Mouse (Mus musculus): ENCODE results near the gene Kif3c. TPM values are rescaled to one million over a fixed set of nuclear protein-coding genes. Genes with fewer than 3 reads are reported as not detected.
A peak's percentile ranks its signal among the peaks of the same experiment; 100 is the strongest.

Gene Kif3c
- polyA plus RNA-seq, 2 experiments, result 10.4 to 15.7 TPM

- Histone ChIP-seq H3K9me3 (ENCODE audit: control insufficient read depth, low read length) (no peaks in the 10 kb centered on the region), H3K4me1 (ENCODE audit: control insufficient read depth, insufficient read depth, low read length) (no peaks in the 10 kb centered on the region), H3K27me3 (ENCODE audit: control insufficient read depth, insufficient read depth, low read length) (no peaks in the 10 kb centered on the region), H3K36me3 (ENCODE audit: control insufficient read depth, insufficient read depth, low read length) (no peaks in the 10 kb centered on the region), H3K27ac (replicated peaks; ENCODE audit: low read depth, low read length) (no peak overlapping the region), H3K4me3 (replicated peaks; ENCODE audit: low read length) (no peak overlapping the region), H3K4me2 (replicated peaks; ENCODE audit: low read depth, low read length, severe bottlenecking) (no peak overlapping the region), H3K9ac (ENCODE audit: low read depth, low read length, severe bottlenecking) (no peak overlapping the region)
- WGBS, result 89% methylated on average over 3 of the region's 3 CpGs
- no peak for TF ChIP-seq POLR2A (IDR thresholded peaks at IDR 0.05; ENCODE audit: borderline replicate concordance, extremely low read depth, insufficient read depth, insufficient read length)
- no peak for ATAC-seq (ENCODE audit: low FRiP score, low read depth)
- DNase-seq (ENCODE audit: low spot score), result no peak
Measured at GRCm38 (mm10) chr12:3349387-3349786, 15.5 kb upstream of the Kif3c start.

DNA sequence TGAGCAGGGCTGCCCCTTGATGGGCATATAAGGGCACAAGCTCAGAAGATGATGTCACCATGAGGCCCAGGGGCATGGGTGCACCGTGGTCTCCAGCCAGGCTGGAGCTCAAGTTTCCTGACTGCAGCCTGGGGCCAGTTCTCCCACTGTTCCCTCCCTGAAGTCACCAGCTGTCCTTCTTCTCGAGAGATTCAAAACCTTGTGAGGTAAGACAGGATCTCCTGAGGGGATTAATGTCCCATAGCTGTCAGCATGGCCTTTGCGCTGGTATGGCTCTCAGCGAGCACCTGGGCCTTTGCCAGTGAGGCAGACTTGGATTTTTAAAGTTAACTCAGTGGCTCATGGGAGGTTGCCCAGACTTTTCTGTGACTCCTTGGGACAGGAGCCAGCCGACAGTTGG is 14.8 kb upstream of the Kif3c start:
- Histone ChIP-seq H3K36me3 (ENCODE audit: control insufficient read depth, insufficient read depth, low read length) (no peaks in the 10 kb centered on the region), H3K4me1 (ENCODE audit: control insufficient read depth, insufficient read depth, low read length) (no peaks in the 10 kb centered on the region), H3K27ac (replicated peaks; ENCODE audit: low read depth, low read length) (no peak overlapping the region), H3K27me3 (ENCODE audit: control insufficient read depth, insufficient read depth, low read length) (no peaks in the 10 kb centered on the region), H3K4me3 (replicated peaks; ENCODE audit: low read length) (no peak overlapping the region), H3K4me2 (replicated peaks; ENCODE audit: low read depth, low read length, severe bottlenecking) (no peak overlapping the region), H3K9me3 (ENCODE audit: control insufficient read depth, low read length) (no peaks in the 10 kb centered on the region), H3K9ac (ENCODE audit: low read depth, low read length, severe bottlenecking) (no peak overlapping the region)
- ATAC-seq (ENCODE audit: low FRiP score, low read depth) (no peak), DNase-seq (ENCODE audit: low spot score) (no peak)
- 62% methylated on average over 5 of the region's 5 CpGs for WGBS
- no peak for TF ChIP-seq POLR2A (IDR thresholded peaks at IDR 0.05; ENCODE audit: borderline replicate concordance, extremely low read depth, insufficient read depth, insufficient read length)

DNA sequence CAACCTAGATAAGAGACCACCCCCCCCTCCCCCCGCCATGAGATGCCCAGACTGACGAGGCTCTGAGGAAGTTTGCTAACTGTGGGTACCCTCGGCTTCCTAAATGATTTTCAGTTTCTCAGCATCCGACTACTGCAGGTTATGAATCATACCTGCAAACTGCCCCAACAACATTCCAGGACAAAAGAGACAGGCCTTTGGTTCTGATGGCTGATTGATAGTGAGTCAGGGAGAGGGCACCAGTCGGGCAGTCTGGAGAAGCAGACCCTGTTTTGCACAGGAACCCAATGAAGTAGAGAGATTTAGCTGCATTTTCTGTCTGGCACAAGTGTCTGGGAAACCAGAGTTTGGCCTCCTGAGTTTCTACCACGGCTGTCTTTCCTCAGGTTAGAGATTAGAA is 12.7 kb upstream of the Kif3c start:
- no peaks in the 10 kb centered on the region for H3K36me3 ChIP-seq (ENCODE audit: control insufficient read depth, insufficient read depth, low read length)
- ATAC-seq (ENCODE audit: low FRiP score, low read depth), result no peak
- H3K27me3 ChIP-seq (ENCODE audit: control insufficient read depth, insufficient read depth, low read length), result no peaks in the 10 kb centered on the region
- H3K27ac ChIP-seq (replicated peaks; ENCODE audit: low read depth, low read length), result no peak overlapping the region
- H3K9ac ChIP-seq (ENCODE audit: low read depth, low read length, severe bottlenecking), result no peak overlapping the region
- 71% methylated on average over 6 of the region's 6 CpGs for WGBS
- H3K4me3 ChIP-seq (replicated peaks; ENCODE audit: low read length), result no peak overlapping the region
- no peaks in the 10 kb centered on the region for H3K4me1 ChIP-seq (ENCODE audit: control insufficient read depth, insufficient read depth, low read length)
- TF ChIP-seq POLR2A (IDR thresholded peaks at IDR 0.05; ENCODE audit: borderline replicate concordance, extremely low read depth, insufficient read depth, insufficient read length), result no peak
- no peak overlapping the region for H3K4me2 ChIP-seq (replicated peaks; ENCODE audit: low read depth, low read length, severe bottlenecking)
- no peaks in the 10 kb centered on the region for H3K9me3 ChIP-seq (ENCODE audit: control insufficient read depth, low read length)
- no peak for DNase-seq (ENCODE audit: low spot score)

- no peaks in the 10 kb centered on the region for H3K4me1 ChIP-seq (ENCODE audit: control insufficient read depth, insufficient read depth, low read length)
- H3K27ac ChIP-seq (replicated peaks; ENCODE audit: low read depth, low read length), result no peak overlapping the region
- no peaks in the 10 kb centered on the region for H3K27me3 ChIP-seq (ENCODE audit: control insufficient read depth, insufficient read depth, low read length)
- ATAC-seq (ENCODE audit: low FRiP score, low read depth) (no peak), DNase-seq (ENCODE audit: low spot score) (no peak)
- H3K9ac ChIP-seq (ENCODE audit: low read depth, low read length, severe bottlenecking), result no peak overlapping the region
- H3K4me3 ChIP-seq (replicated peaks; ENCODE audit: low read length), result no peak overlapping the region
- H3K36me3 ChIP-seq (ENCODE audit: control insufficient read depth, insufficient read depth, low read length), result no peaks in the 10 kb centered on the region
- TF ChIP-seq POLR2A (IDR thresholded peaks at IDR 0.05; ENCODE audit: borderline replicate concordance, extremely low read depth, insufficient read depth, insufficient read length), result no peak
- H3K4me2 ChIP-seq (replicated peaks; ENCODE audit: low read depth, low read length, severe bottlenecking), result no peak overlapping the region
- 81% methylated on average over 8 of the region's 8 CpGs for WGBS
- H3K9me3 ChIP-seq (ENCODE audit: control insufficient read depth, low read length), result no peaks in the 10 kb centered on the region
Measured at GRCm38 (mm10) chr12:3355068-3355467, 9.9 kb upstream of the Kif3c start.

- H3K36me3 ChIP-seq (ENCODE audit: control insufficient read depth, insufficient read depth, low read length), result no peaks in the 10 kb centered on the region
- TF ChIP-seq POLR2A (IDR thresholded peaks at IDR 0.05; ENCODE audit: borderline replicate concordance, extremely low read depth, insufficient read depth, insufficient read length), result no peak
- 64% methylated on average over 14 of the region's 16 CpGs for WGBS
- no peak overlapping the region for H3K9ac ChIP-seq (ENCODE audit: low read depth, low read length, severe bottlenecking)
- H3K4me3 ChIP-seq (replicated peaks; ENCODE audit: low read length), result 0 out of 2 replicates have a peak overlapping the region, but pooled peaks have one; percentile 1
- H3K4me2 ChIP-seq (replicated peaks; ENCODE audit: low read depth, low read length, severe bottlenecking), result no peak overlapping the region
- H3K27ac ChIP-seq (replicated peaks; ENCODE audit: low read depth, low read length), result no peak overlapping the region
- DNase-seq (ENCODE audit: low spot score), result no peak
- no peaks in the 10 kb centered on the region for H3K9me3 ChIP-seq (ENCODE audit: control insufficient read depth, low read length)
- no peaks in the 10 kb centered on the region for H3K27me3 ChIP-seq (ENCODE audit: control insufficient read depth, insufficient read depth, low read length)
- no peak for ATAC-seq (ENCODE audit: low FRiP score, low read depth)
- no peaks in the 10 kb centered on the region for H3K4me1 ChIP-seq (ENCODE audit: control insufficient read depth, insufficient read depth, low read length)
Measured at GRCm38 (mm10) chr12:3356824-3357223, 8.1 kb upstream of the Kif3c start.

- Histone ChIP-seq H3K9me3 (ENCODE audit: control insufficient read depth, low read length) (no peaks in the 10 kb centered on the region), H3K4me2 (replicated peaks; ENCODE audit: low read depth, low read length, severe bottlenecking) (no peak overlapping the region), H3K9ac (ENCODE audit: low read depth, low read length, severe bottlenecking) (no peak overlapping the region), H3K36me3 (ENCODE audit: control insufficient read depth, insufficient read depth, low read length) (no peaks in the 10 kb centered on the region), H3K27me3 (ENCODE audit: control insufficient read depth, insufficient read depth, low read length) (no peaks in the 10 kb centered on the region), H3K4me3 (replicated peaks; ENCODE audit: low read length) (no peak overlapping the region), H3K27ac (replicated peaks; ENCODE audit: low read depth, low read length) (no peak overlapping the region), H3K4me1 (ENCODE audit: control insufficient read depth, insufficient read depth, low read length) (no peaks in the 10 kb centered on the region)
- ATAC-seq (ENCODE audit: low FRiP score, low read depth) (no peak; the same call in 1 of the 2 replicates), DNase-seq (ENCODE audit: low spot score) (peak; percentile 75)
- no peak for TF ChIP-seq POLR2A (IDR thresholded peaks at IDR 0.05; ENCODE audit: borderline replicate concordance, extremely low read depth, insufficient read depth, insufficient read length)
- WGBS, result 29% methylated on average over 3 of the region's 3 CpGs
Measured at GRCm38 (mm10) chr12:3359302-3359701, 5.6 kb upstream of the Kif3c start.
